Mouse (Mus musculus) forebrain, embryonic 14.5 days (tissue): ENCODE data around the gene Arid1b. TPM values are rescaled to one million over a fixed set of nuclear protein-coding genes. Genes with fewer than 3 reads are reported as not detected.

ENCODE experiments used
- ATAC-seq: fragments of 200-750 bp; cut with Nextera tagmentation; 2 replicates; pipeline ENCODE4 v1.8.0; 2017; ENCODE audit warnings: mild to moderate bottlenecking, moderate library complexity
- DNase-seq: peaks from one replicate; pipeline ENCODE4 v3.0.0-alpha.2; 2015; ENCODE audit warnings: low spot score
- H3K27ac ChIP-seq: fragments of 300-500 bp; sonication (generic); 2 replicates; pipeline ENCODE4 v1.5.1; 2014; ENCODE audit warnings: low read depth, mild to moderate bottlenecking, control low read depth, low read length, moderate library complexity
- H3K27me3 ChIP-seq: fragments of 300-500 bp; sonication (generic); replicated peaks from 2 replicates; pipeline ENCODE4 v1.6.1; 2014; ENCODE audit warnings: low read length, control low read depth, mixed read lengths; ENCODE audit not compliant: control insufficient read depth, insufficient read depth
- H3K36me3 ChIP-seq: fragments of 300-500 bp; sonication (generic); 2 replicates; pipeline ENCODE4 v1.6.1; 2014; ENCODE audit warnings: low read length, control low read depth; ENCODE audit not compliant: control insufficient read depth, insufficient read depth
- H3K4me1 ChIP-seq: fragments of 300-500 bp; sonication (generic); 2 replicates; pipeline ENCODE4 v1.6.1; 2014; ENCODE audit warnings: antibody characterized with exemption, low read length, control low read depth; ENCODE audit not compliant: control insufficient read depth, insufficient read depth
- H3K4me2 ChIP-seq: fragments of 300-500 bp; sonication (generic); 2 replicates; pipeline ENCODE4 v1.6.1; 2014; ENCODE audit warnings: mild to moderate bottlenecking, control low read depth, low read length
- H3K4me3 ChIP-seq: fragments of 300-500 bp; sonication (generic); 2 replicates; pipeline ENCODE4 v1.5.1; 2014; ENCODE audit warnings: low read depth, low read length, control low read depth
- H3K9ac ChIP-seq: fragments of 300-500 bp; sonication (generic); 2 replicates; pipeline ENCODE4 v1.6.1; 2014; ENCODE audit warnings: mild to moderate bottlenecking, low read length, control low read depth, moderate library complexity
- H3K9me3 ChIP-seq: fragments of 300-500 bp; sonication (generic); replicated peaks from 2 replicates; pipeline ENCODE4 v1.6.1; 2016; ENCODE audit warnings: low read length, control low read depth, mixed read lengths; ENCODE audit not compliant: control insufficient read depth
- WGBS: fragments of 180-500 bp; shearing (Covaris S2); extraction: QIAGEN DNeasy Blood & Tissue Kit; methylation state at CpG from one replicate; pipeline ENCODE4 v1.1.7; 2014; 5-methylcytosine and 5-hydroxymethylcytosine counted together
- polyA plus RNA-seq: library from polyadenylated mRNA; unstranded; fragments of >200 nt; fragmentation: Nextera tagmentation; extraction: Ambion mirVana; gene quantifications from 2 replicates; pipeline ENCODE4 v1.2.1, GENCODE M21; 2014

Gene Arid1b
- polyA plus RNA-seq, 1 experiment from 2014 or later, result 11.1 TPM

DNA sequence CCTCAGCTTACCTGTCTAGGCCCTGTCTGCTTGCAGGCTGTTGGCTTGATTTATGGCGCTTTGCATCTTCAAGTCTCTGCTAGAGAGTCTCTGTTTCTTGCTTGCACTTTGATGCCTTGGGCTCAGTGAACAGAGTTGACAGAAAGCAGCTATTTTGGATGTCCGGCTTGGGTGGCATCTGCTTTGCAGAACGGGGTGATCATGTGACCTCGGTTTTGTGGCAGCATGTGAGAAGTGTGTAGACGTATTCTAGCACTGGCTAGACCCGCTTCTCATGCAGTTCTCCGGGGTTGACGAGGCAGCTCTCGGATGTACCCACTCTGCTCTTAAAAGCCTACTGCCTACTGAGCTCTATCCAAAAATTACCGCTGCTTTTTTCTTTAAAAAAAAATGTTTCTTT lies 22.9 kb downstream of the Arid1b start:
- H3K4me1 ChIP-seq, result peaks cover 2% of the 10 kb centered on the region; the same call in 1 of the 2 replicates
- 90% methylated on average over 10 of the region's 10 CpGs for WGBS

DNA sequence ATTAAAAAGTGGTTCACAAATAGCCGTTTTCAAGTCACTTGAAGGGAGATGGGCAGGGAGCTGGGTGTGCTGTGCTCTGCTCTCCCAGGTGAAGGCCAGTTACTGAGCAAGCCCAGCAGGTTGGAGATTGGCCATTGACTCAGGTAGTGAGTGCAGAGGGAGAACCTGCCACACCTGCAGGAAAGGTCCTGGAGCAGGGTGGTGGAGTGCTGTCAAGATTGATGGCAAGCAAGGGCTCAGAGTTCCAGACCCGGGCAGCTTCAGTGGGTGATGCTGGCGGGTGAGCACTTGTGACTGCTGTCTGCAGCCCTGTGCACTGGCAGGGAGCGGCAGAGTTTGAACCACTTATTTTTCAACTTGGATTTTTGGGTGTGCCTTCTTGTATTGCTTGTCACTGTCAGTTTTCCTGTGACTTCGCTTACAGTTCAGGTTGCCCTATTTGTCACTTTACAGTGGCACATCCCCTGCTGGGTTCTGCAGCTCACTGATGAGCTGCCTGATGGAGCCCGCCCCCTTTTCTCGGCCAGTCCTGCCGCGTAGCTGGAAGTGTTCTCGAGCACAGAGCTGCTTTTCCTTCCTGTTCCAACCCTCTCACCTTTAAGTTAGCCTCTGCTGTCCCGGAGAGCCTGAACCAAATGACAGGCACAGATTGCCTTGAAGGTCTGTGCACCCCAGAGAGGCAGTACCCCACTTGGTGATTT lies 27.3 kb downstream of the Arid1b start:
- H3K4me1 ChIP-seq, result peaks cover 4% of the 10 kb centered on the region; the same call in 1 of the 2 replicates
- no peak overlapping the region for H3K27ac ChIP-seq
- no peak overlapping the region for H3K4me2 ChIP-seq
- no peaks in the 10 kb centered on the region for H3K9me3 ChIP-seq
- no peak overlapping the region for H3K4me3 ChIP-seq
- H3K9ac ChIP-seq, result no peak overlapping the region
- DNase-seq, result no peak
- H3K27me3 ChIP-seq, result no peaks in the 10 kb centered on the region
- no peak for ATAC-seq
- no peaks in the 10 kb centered on the region for H3K36me3 ChIP-seq
- WGBS, result 44% methylated on average over 11 of the region's 11 CpGs

More for the DNA sequence above, 22.9 kb downstream of the Arid1b start:
- no peak overlapping the region for H3K4me3 ChIP-seq
- no peak overlapping the region for H3K27ac ChIP-seq
- no peak overlapping the region for H3K4me2 ChIP-seq
- H3K9me3 ChIP-seq, result no peaks in the 10 kb centered on the region
- no peak for ATAC-seq
- H3K9ac ChIP-seq, result no peak overlapping the region
- H3K36me3 ChIP-seq, result no peaks in the 10 kb centered on the region
- DNase-seq, result no peak
- H3K27me3 ChIP-seq, result no peaks in the 10 kb centered on the region

DNA sequence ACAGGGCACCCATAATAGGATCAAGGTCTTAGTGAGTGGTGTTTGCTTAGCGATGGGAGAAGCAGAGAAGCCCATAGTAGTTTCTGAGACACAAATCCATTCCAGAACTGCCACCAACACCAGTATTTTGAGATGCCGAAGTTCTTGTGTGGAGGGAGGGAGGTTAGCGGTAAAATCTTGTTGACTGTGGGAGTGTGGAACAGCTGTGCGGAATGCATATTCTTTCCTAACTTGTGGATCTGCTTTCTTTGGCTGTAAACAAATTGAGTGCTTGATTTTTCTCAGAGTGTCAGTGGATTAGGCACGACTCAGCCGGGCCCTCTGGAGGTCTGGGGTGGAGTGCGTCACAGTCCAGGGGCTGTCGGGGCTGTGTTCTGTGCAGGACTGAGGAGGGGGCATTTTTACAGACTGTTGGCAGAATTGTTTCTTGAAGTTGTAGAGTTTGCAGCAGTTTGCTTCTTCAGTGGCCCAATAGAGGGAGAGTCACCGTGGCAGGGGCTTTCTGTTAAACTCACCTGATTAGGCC lies 27.9 kb downstream of the Arid1b start:
- H3K9ac ChIP-seq, result no peak overlapping the region
- no peaks in the 10 kb centered on the region for H3K27me3 ChIP-seq
- H3K9me3 ChIP-seq, result no peaks in the 10 kb centered on the region
- H3K36me3 ChIP-seq, result no peaks in the 10 kb centered on the region
- H3K4me1 ChIP-seq, result peaks cover 4% of the 10 kb centered on the region; the same call in 1 of the 2 replicates
- H3K4me2 ChIP-seq, result no peak overlapping the region
- DNase-seq (no peak), ATAC-seq (no peak)
- no peak overlapping the region for H3K4me3 ChIP-seq
- 62% methylated on average over 9 of the region's 9 CpGs for WGBS
- H3K27ac ChIP-seq, result no peak overlapping the region

DNA sequence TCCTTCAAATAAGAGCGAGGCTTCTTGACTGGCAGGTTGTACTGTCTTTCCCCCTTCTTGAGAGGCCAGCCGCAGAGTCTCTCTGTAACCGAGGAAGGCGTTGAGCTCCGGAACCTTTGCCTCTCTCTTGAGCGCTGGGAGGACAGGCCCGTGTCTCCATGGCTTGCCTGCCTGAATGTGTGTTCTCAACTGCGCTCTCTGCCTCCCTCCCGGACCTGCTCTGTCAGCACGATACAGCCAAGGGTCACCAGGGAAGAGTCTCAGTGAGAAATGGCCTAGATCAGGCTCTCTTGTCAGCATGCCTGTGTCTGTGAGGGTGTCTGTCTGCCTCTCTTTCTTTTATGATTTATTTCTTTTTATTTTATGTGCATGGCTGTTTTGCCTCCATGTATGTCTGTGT lies 29.6 kb downstream of the Arid1b start:
- H3K4me3 ChIP-seq, result no peak overlapping the region
- no peaks in the 10 kb centered on the region for H3K27me3 ChIP-seq
- H3K4me1 ChIP-seq, result peaks cover 4% of the 10 kb centered on the region; the same call in 1 of the 2 replicates
- H3K36me3 ChIP-seq, result no peaks in the 10 kb centered on the region
- ATAC-seq (no peak), DNase-seq (no peak)
- H3K9ac ChIP-seq, result no peak overlapping the region
- no peak overlapping the region for H3K27ac ChIP-seq
- H3K9me3 ChIP-seq, result no peaks in the 10 kb centered on the region
- 83% methylated on average over 10 of the region's 10 CpGs for WGBS
- no peak overlapping the region for H3K4me2 ChIP-seq

DNA sequence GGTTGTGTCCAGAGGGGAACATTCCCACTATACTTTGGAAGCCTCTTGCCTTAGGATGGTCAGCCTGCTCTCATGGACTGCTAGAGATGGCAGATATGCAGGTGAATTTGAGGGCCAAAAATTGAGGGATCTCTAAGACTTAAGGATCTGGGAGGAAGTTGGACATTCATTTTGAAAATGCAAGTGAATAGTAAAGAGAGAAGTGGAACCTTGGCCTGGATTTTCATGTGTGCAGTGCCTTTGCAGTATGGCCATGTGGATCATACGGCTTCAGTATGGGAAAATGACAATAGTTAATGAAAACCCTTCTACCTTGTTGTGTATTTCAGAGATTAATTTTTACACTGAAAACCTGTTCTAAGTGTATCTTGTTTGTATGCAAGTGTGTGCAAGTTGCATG lies 31.3 kb downstream of the Arid1b start:
- Histone ChIP-seq H3K9me3 (no peaks in the 10 kb centered on the region), H3K4me2 (no peak overlapping the region), H3K4me3 (no peak overlapping the region), H3K9ac (no peak overlapping the region), H3K27me3 (no peaks in the 10 kb centered on the region), H3K4me1 (peaks cover 4% of the 10 kb centered on the region; the same call in 1 of the 2 replicates), H3K27ac (no peak overlapping the region), H3K36me3 (no peaks in the 10 kb centered on the region)
- no peak for ATAC-seq
- WGBS, result 86% methylated on average over 1 of the region's 1 CpGs
- no peak for DNase-seq

DNA sequence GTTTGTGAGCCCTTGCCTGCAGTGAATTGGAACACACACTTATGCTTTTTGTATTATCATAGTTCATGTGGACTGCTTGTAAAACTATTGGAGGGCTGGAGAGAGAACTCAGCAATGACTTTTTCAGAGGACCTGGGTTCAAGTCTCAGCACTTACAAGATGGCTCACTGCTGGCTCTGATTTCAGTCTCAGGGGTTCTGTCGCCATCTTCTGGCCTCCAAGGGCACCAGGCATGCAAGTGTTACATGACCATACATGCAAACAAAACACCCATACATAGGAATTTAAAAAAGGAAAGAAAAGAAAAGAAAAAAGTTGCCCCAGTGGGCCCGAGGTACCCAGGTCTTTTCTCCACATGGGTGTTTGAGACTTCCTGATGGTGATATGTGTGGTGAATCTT lies 32.4 kb downstream of the Arid1b start:
- H3K4me1 ChIP-seq, result peaks cover 2% of the 10 kb centered on the region; the same call in 1 of the 2 replicates
- H3K4me3 ChIP-seq, result no peak overlapping the region
- H3K27me3 ChIP-seq, result no peaks in the 10 kb centered on the region
- no peak overlapping the region for H3K9ac ChIP-seq
- no peaks in the 10 kb centered on the region for H3K9me3 ChIP-seq
- 63% methylated on average over 2 of the region's 2 CpGs for WGBS
- no peak overlapping the region for H3K27ac ChIP-seq
- no peak overlapping the region for H3K4me2 ChIP-seq
- no peaks in the 10 kb centered on the region for H3K36me3 ChIP-seq
- ATAC-seq, result no peak
- no peak for DNase-seq

DNA sequence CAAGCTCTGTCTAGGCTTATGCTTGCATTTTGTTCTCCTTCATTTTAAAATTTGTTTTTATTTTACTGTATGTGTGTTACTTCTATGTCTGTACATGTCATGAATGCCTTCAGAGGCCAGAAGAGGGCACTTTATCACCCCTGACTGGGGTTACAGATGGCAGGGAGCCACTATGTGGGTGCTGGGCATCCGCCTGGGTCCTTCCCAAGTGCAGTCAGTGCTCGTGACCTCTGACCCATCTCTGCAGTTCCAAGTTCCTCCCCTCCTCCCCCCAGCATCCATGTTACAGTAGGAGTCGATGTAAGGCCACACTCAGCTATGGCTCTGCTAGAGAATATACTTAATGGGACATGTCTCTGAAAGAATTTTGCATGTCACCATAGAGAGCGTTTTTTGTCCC lies 35.0 kb downstream of the Arid1b start:
- WGBS, result 94% methylated on average over 4 of the region's 4 CpGs
- no peak overlapping the region for H3K4me2 ChIP-seq
- H3K9me3 ChIP-seq, result no peaks in the 10 kb centered on the region
- H3K4me3 ChIP-seq, result no peak overlapping the region
- no peak overlapping the region for H3K9ac ChIP-seq
- no peak overlapping the region for H3K27ac ChIP-seq
- DNase-seq (no peak), ATAC-seq (no peak)
- H3K4me1 ChIP-seq, result no peaks in the 10 kb centered on the region
- no peaks in the 10 kb centered on the region for H3K36me3 ChIP-seq
- no peaks in the 10 kb centered on the region for H3K27me3 ChIP-seq

DNA sequence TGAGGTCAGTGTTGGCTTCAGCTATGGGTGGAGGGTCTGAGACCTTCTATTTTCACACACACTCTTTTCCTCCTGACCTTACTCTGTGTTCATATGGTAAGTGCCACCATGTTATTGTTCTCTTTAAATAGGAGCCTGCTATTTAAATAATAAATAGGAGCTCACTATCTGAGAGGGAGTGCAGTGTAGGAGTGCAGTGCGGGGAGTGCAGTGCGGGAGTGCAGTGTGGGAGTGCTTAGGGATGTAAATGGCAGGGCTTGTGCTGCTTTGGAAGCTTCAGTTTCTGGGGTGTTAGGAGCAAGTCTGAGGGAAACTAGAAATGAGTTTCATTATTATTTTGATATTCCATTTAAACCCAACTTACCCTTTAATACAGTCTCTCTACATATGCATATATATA lies 36.2 kb downstream of the Arid1b start:
- H3K27me3 ChIP-seq, result no peaks in the 10 kb centered on the region
- H3K4me3 ChIP-seq, result no peak overlapping the region
- H3K36me3 ChIP-seq, result no peaks in the 10 kb centered on the region
- H3K27ac ChIP-seq, result no peak overlapping the region
- H3K9me3 ChIP-seq, result no peaks in the 10 kb centered on the region
- WGBS, result 56% methylated on average over 2 of the region's 2 CpGs
- H3K9ac ChIP-seq, result no peak overlapping the region
- H3K4me1 ChIP-seq, result no peaks in the 10 kb centered on the region
- no peak; the same call in 1 of the 2 replicates for ATAC-seq
- DNase-seq, result no peak
- no peak overlapping the region for H3K4me2 ChIP-seq

DNA sequence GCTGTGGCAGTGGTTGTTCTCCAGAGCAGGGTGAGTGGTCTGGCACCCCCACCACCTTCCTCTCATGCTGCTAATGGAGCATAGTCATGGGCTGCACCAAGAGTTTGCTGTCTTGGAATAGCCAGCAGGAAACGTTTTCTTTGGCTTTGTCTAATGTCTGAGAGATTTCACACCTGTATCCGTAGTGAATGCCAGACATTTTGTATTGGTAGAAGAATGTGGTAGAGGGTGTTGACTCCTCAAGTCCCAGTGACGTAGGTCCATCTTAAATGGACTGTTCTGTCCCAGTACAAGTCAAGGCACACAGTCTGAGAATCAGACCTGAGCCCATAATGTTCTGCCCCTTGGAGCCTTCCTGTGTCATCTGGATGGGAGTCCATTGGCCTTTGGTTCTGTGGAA lies 39.2 kb downstream of the Arid1b start:
- Histone ChIP-seq H3K9me3 (no peaks in the 10 kb centered on the region), H3K27me3 (no peaks in the 10 kb centered on the region), H3K4me2 (no peak overlapping the region), H3K27ac (no peak overlapping the region), H3K9ac (no peak overlapping the region), H3K4me3 (no peak overlapping the region), H3K4me1 (no peaks in the 10 kb centered on the region), H3K36me3 (no peaks in the 10 kb centered on the region)
- DNase-seq (no peak), ATAC-seq (no peak)
- 73% methylated on average over 3 of the region's 3 CpGs for WGBS
